Mouse (Mus musculus): Measurements from ENCODE around the gene Slc4a7.

Gene Slc4a7

GRCm38 (mm10) chr14:14701710-14702329 is at the start of gene Slc4a7:
Gene Slc4a7, plus strand, starts transcription at chr14:14702279.
- no peak for DNase-seq

DNA sequence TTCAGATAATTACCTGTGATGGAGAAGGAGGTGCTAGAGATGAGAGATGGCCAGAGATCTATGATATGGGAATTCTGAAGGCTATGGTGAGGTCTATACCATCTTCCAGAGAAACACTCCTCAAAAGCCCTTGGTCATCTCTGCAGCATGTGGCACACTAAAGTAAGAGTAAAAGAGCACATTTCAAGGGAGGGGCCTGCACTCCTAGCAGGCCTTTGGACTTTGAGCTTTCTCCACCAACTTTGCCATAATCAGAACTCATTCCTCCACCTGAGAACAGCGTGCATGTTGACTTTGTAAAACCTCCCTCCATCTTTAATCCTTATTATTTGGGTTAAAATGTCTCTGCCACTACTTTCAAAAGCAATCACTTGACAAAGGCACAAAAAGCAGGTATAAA is 31.5 kb upstream of the Slc4a7 start:
- DNase-seq: no peak

DNA sequence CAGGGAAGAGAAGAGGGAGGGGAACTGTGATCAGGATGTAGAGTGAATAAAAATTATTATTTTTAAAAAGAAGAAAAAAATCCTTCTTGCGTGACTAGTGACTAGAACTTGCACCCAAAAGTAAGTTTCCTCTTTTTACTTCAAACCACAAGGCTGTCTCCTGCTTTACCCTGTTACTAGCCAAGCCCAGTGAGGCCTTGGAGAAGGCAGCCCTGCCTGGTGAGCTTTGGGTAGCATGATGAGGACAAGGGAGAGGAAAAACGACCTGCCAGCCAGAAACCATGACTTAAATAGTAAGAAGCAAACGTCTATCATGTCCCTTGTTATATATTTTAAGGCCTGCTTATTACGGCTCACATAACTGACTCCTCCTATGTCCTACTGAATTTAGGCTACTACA is 20.5 kb upstream of the Slc4a7 start:
- no peak for DNase-seq

- DNase-seq: no peak
Observed at GRCm38 (mm10) chr14:14684771-14685170, 17.3 kb upstream of the Slc4a7 start.

DNA sequence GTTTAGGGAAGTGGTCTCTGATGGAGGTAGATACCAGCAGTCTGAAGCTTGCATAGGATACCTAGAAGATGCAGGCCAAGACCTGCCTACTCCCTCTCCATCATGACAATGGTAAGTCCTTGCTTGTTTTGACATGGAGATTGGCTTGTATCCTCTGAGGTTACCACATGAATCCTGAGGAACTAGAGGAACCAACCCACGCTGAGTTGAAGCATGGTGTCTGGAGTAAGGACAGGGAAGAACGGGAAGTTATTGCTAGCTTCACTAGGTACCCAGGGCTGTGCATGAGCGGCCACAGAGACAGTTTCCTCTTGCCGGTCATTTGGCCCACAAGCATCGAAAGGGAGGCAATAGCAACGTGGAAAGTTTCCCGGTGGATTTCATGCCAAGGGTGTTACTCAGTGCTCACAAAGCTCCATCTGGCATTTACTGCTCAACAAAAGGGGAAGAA is 16.0 kb upstream of the Slc4a7 start:
- no peak for DNase-seq

DNA sequence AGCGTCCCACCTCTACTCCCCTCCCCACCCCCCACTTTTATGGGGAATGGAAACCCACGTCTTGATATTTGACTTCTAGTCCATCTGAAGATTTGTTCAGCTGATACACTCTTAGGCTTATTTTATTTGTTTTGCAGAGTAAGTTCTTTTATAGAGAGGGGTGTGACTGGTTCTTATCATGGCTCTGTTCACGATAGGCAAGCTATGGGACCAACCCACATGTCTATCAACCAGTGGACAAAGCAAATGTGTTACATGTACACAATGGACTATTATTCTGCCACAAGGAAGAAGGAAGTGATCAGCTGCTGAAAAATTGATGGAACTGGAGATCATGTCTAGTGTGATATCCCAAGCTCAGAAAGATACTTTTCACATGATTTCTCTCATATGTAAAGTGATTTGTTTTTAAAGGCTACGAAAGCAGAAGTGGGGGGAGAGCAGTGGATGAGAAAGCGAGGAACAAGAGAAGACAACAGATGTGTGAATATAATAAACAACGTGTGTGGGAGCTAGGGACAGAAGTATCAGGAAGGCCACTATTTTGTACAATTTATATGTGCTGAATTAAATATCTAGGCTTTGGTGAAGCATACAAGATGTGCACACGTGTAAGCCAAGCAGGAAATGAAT is 14.7 kb upstream of the Slc4a7 start:
- no peak for DNase-seq

DNA sequence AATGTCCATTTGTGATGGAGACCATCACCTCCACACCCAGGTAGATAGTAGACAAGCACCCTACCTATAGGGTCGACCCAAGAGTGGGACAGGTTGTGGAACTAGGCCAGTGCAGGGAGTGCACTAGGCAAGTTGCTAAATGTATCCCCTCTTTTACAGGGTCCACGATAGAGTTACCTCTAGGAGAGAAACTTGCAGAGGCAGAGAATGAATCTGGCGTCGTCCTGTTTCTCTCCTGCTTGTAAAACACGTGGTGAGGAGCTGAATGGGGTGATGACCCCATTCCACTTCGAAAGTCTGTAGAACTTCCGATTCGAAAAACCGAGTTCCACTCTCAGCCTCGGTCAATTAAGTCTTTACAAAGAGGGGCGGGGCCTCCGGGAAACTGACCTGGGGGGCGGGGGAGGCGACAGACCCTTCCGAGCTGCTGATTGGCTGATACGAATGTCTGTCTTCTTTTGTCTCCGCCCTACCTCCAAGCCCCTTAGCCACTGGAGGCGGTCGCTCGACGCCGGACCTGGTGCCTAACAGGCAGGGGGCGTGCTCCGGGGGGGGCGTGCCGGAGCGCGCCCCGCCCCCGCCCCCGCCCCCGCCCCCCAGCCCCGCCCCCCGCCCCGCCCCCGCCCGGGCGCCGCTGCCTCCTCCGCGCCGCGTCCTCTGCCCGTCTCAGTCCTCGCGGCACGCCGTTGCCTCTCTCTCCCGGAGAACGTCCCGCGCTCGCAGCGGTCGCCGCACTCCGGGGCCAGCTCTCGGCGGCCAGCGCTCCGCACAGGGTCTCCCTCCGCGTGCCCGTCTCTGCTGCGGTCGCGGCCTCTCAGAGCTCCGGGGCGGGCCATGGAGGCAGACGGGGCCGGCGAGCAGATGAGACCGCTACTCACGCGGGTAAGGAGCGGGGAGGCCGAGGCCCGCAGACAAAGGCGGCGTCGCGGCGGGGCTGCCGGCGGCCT is 593 bp downstream of the Slc4a7 start:
- DNase-seq: peak; percentile 83 to 87

- peak; percentile 28 to 34 for DNase-seq
Observed at GRCm38 (mm10) chr14:14703346-14703871, 1.3 kb downstream of the Slc4a7 start.

DNA sequence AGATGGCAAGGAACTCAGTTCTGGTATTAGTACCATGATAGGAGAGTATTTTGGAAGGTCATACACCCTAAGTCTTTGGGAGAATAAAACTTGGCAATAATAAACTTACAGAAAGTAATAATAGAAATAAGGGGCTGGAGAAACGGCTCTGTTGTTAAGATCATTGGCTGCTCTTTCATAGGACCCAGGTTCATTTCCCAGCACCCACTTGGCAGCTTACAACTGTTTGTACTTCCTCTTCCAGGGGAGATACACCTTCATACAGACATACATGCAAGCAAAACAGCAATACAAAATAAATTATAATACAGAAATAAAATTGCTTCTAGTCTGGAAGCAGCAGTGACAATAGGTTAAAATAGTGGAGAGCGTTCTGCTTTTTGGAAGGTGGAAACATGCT is 2.6 kb downstream of the Slc4a7 start:
- no peak for DNase-seq

DNA sequence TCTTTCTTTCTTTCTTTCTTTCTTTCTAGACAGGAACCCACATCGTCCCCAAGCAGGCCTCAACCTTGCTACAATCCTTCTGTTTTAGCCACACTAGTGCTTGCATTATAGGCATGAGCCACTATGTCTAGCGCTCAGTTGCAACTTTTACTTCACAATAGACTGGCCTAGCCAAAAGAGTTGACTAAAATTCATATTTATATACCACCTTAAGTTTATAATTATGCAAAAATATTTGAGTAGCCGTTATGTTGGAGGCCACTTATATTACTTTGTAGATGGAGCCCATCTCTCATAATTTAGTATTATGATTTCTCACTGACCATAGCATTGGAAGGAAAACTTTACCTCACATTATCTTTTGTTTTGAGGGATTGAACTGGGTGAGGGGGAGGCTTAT is 3.0 kb downstream of the Slc4a7 start:
- DNase-seq: no peak

- no peak for DNase-seq
Observed at GRCm38 (mm10) chr14:14706381-14706780, 4.3 kb downstream of the Slc4a7 start.

DNA sequence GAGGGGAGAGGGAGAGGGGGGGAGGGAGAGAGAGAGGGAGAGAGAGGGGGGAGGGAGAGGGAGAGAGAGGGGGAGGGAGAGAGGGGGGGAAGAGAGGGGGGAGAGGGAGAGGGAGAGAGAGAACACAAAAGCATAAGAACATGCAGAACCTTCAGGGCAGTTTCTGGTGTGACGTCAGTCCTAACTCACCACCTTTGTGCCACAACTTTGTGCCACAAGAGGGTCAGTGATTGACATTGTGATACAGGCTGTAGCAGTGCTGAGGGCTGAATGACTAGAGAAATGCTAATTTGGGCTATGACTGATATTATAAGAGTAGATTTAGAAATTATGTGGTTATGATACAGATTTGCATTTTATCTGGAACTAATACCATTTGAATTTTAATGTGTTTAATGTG is 5.0 kb downstream of the Slc4a7 start:
- no peak for DNase-seq

DNA sequence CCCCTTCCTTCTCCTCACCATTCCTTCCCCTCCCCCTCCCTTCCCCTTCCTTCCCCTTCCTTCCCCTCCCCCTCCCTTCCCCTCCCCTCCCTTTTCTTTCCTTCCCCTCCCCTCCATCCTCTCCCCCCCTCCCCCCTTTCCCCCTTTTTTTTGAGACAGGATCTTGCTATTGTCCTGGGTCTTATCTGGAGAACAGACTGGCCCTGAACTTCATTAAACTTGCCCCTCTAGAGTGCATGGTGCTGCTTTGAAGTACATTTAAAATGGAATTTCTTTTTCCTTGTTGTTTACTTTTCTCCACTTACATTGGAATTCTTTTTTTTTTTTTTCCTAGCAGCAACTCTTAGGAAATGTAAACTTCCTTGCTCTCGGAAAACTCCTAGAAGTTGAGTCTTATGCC is 6.9 kb downstream of the Slc4a7 start:
- DNase-seq: no peak

GRCm38 (mm10) chr14:14714130-14714529 is 12.1 kb downstream of the Slc4a7 start:
- DNase-seq: no peak

DNA sequence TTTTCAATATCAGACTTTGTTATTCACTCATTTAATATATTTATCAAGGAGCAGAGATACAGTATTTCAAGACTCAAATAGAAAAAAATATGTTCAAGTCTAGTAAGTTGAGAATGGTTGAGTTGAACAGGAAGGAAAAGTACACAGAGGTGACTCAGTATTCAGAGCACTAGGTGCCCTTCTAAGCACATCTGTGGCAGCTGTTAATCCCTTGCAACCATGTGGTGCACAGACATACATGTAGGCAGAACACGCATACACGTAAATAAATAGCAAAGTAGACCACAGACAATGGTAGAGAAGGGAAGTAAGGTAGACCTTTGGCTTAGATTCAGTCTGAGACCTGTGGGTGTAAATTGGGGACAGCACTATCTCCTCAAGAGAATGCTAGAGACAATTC is 13.7 kb downstream of the Slc4a7 start:
- DNase-seq: no peak

- DNase-seq: peak in 1 of 2 experiments; percentile 14
Observed at GRCm38 (mm10) chr14:14716843-14717242, 14.8 kb downstream of the Slc4a7 start.

DNA sequence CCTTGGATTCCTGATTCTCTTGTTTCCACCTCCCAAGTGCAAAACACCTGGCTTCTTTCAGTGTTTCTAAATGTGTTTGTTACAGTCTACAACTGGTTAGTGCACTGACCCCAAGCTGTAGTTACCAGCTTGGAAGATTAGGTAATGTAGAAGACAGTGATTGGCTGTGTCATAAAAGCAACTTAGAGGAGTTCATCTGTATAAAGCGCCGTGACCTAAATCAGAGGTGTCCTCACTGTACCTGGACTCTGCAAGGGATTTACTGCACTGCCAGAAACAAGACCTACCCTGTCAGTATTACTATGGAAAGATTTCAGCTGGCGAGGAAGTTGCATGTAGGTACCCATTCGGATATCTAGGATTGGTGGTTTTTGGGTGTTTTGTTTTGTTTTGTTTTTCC is 16.5 kb downstream of the Slc4a7 start:
- no peak for DNase-seq

GRCm38 (mm10) chr14:14781169-14781568 is 79.1 kb downstream of the Slc4a7 start:
- no peak for DNase-seq

GRCm38 (mm10) chr14:14784223-14784622 is 82.1 kb downstream of the Slc4a7 start:
- no peak for DNase-seq

DNA sequence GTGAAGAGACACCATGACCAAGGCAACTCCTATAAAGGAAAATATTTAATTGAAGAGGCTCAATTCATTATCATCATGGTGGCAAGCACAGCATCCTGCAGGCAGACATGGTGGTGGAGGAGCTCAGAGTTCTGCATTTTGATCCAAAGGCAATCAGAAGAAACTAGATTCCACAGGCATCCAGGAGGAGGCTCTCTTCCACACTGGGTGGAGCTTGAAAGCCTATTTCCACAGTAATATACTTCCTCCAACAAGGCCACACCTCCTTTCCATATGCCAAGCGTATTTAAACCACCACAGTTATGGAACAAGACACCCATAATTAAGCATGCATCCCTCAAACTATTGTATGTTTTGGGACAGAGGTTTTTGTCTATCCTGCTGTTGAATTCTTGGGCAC is 84.9 kb downstream of the Slc4a7 start:
- no peak for DNase-seq

DNA sequence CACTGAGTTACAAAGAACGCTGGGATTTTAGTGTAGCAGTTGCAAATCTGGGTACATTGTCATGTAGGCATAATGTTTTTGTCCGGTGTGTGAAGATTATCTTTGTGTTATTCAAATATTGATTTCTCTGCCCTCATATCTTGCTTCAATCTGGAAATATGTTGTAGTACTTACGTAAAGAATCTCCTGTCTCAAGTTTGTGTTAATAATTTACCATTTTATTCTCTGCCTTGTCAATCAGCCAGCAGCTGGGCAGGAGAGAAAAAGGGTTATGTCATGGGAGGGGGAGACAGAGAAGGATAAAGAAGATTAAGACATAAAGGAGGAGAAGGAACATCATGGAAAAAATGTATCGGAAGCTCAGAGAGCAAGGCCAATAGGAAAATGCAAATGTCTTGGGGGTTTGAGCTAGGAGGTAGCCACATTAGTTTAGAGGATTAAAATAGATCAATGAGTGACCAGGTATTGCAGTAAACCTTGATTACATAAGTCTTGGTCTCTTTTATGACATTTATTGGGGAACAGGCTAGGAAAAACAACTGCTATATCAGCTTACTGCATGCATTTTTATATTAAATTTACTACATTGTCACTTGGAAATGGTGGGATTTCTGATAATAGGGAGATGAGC is 87.9 kb downstream of the Slc4a7 start:
- DNase-seq: no peak

GRCm38 (mm10) chr14:14799861-14800260 is 97.8 kb downstream of the Slc4a7 start:
- no peak for DNase-seq

- no peak for DNase-seq
Observed at GRCm38 (mm10) chr14:14800332-14800731, 98.3 kb downstream of the Slc4a7 start.

Data from thymus, adult 18-20 months (tissue).